Mouse (Mus musculus): Measurements from ENCODE around the gene Arhgap1. TPM values are rescaled to one million over a fixed set of nuclear protein-coding genes. Genes with fewer than 3 reads are reported as not detected.

Gene Arhgap1
- polyA plus RNA-seq, 1 experiment from 2014 or later, result 157 TPM

DNA sequence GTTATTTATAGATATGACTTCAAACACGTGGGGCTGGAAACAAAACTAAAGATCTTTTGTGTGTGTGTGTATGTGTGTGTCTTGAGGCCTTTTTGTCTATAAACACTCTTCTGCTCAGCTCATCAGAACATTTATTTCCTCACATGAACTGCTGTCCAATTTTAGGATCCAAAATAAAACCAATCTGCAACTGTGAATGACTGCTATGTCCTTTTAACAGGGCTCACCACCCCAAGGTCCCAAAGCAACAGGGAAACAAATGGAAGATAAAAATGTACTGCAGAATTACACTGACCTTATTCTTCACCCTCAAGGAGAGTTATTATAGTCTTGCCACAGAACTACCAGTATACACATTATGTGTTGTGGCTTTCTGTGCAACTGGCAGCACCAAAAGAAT lies 49.6 kb downstream of the Arhgap1 start:
- H3K9me3 ChIP-seq (ENCODE audit: control insufficient read depth, low read length), result no peaks in the 10 kb centered on the region
- no peaks in the 10 kb centered on the region for H3K4me1 ChIP-seq (ENCODE audit: control insufficient read depth, insufficient read depth, low read length)
- no peaks in the 10 kb centered on the region for H3K36me3 ChIP-seq (ENCODE audit: control insufficient read depth, insufficient read depth, low read length)
- ATAC-seq, result no peak
- H3K9ac ChIP-seq (ENCODE audit: low read depth, low read length), result no peak overlapping the region
- H3K4me2 ChIP-seq (ENCODE audit: low read depth, low read length), result no peak overlapping the region
- H3K27me3 ChIP-seq (replicated peaks; ENCODE audit: control insufficient read depth, insufficient read depth, low read length), result no peaks in the 10 kb centered on the region
- H3K27ac ChIP-seq (ENCODE audit: low read length), result no peak overlapping the region
- WGBS, result 66% methylated on average over 1 of the region's 1 CpGs
- H3K4me3 ChIP-seq (ENCODE audit: low read length), result no peak overlapping the region

DNA sequence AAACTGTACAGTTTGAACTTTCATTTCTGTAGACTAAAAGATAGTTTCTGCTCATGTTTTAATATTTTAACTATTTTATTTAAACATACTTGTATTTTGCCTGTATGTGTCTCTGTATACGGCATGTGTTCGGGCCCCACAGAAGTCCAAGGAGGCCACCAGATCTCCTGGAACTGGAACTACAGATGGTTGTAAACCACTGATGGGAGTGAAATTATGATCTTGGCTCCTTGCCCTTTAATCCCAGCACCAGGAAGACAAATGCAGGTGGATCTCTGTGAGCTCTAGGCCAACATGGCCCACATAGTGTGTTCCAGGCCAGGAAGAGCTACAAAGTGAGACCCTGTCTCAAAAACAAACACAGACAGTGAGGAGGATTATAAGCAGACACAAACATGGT lies 51.7 kb downstream of the Arhgap1 start:
- 78% methylated on average over 2 of the region's 2 CpGs for WGBS
- no peaks in the 10 kb centered on the region for H3K36me3 ChIP-seq (ENCODE audit: control insufficient read depth, insufficient read depth, low read length)
- H3K9me3 ChIP-seq (ENCODE audit: control insufficient read depth, low read length), result no peaks in the 10 kb centered on the region
- H3K4me2 ChIP-seq (ENCODE audit: low read depth, low read length), result no peak overlapping the region
- H3K4me1 ChIP-seq (ENCODE audit: control insufficient read depth, insufficient read depth, low read length), result no peaks in the 10 kb centered on the region
- H3K9ac ChIP-seq (ENCODE audit: low read depth, low read length), result no peak overlapping the region
- no peak overlapping the region for H3K27ac ChIP-seq (ENCODE audit: low read length)
- 0 out of 2 replicates have a peak, but pooled peaks have one; percentile 52 for ATAC-seq
- H3K4me3 ChIP-seq (ENCODE audit: low read length), result no peak overlapping the region
- H3K27me3 ChIP-seq (replicated peaks; ENCODE audit: control insufficient read depth, insufficient read depth, low read length), result no peaks in the 10 kb centered on the region

DNA sequence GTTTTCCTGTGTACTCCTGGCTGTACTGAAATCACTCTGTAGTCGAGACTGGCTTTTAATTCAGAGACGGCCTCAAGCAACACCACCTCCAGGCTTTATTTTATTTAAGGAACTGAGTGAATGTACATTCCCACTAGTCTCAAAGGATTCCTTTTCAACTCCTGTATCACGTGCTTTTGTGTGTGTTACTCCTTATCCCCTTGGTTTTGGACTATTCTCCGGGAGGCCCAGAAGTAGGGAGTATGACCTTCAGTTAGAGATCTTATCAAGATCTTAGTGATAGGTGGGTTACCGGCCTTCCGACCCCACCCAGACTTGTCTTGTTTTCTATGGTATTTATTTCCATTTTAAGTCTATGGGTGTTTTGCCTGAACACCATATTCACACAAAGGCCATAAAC lies 56.1 kb downstream of the Arhgap1 start:
- H3K4me3 ChIP-seq (ENCODE audit: low read length), result no peak overlapping the region
- no peaks in the 10 kb centered on the region for H3K9me3 ChIP-seq (ENCODE audit: control insufficient read depth, low read length)
- no peak overlapping the region for H3K4me2 ChIP-seq (ENCODE audit: low read depth, low read length)
- no peaks in the 10 kb centered on the region for H3K27me3 ChIP-seq (replicated peaks; ENCODE audit: control insufficient read depth, insufficient read depth, low read length)
- H3K27ac ChIP-seq (ENCODE audit: low read length), result no peak overlapping the region
- peaks cover 6% of the 10 kb centered on the region for H3K4me1 ChIP-seq (ENCODE audit: control insufficient read depth, insufficient read depth, low read length)
- 74% methylated on average over 6 of the region's 6 CpGs for WGBS
- no peak overlapping the region for H3K9ac ChIP-seq (ENCODE audit: low read depth, low read length)
- H3K36me3 ChIP-seq (ENCODE audit: control insufficient read depth, insufficient read depth, low read length), result no peaks in the 10 kb centered on the region
- no peak for ATAC-seq

DNA sequence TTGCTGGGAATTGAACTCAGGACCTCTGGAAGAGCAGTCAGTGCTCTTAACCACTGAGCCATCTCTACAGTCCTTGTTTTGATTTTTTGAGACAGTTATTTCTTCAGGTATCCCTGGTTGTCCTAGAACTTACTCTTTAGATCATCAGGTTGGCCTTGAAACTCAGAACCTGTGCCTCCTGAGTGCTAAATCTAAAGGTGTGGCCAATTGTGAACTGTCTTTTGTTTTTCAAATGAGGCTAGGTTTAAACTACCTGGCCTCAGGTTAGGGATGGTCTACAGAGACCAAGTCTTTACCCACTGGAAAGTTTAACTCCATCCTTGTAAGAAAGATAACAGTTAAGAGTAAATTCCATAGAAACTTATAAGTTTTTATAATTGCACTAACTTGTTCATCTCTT lies 56.8 kb downstream of the Arhgap1 start:
- no peak overlapping the region for H3K4me2 ChIP-seq (ENCODE audit: low read depth, low read length)
- H3K9ac ChIP-seq (ENCODE audit: low read depth, low read length), result no peak overlapping the region
- H3K4me3 ChIP-seq (ENCODE audit: low read length), result no peak overlapping the region
- H3K36me3 ChIP-seq (ENCODE audit: control insufficient read depth, insufficient read depth, low read length), result no peaks in the 10 kb centered on the region
- H3K27me3 ChIP-seq (replicated peaks; ENCODE audit: control insufficient read depth, insufficient read depth, low read length), result no peaks in the 10 kb centered on the region
- H3K27ac ChIP-seq (ENCODE audit: low read length), result no peak overlapping the region
- peaks cover 7% of the 10 kb centered on the region for H3K4me1 ChIP-seq (ENCODE audit: control insufficient read depth, insufficient read depth, low read length)
- no peak for ATAC-seq
- H3K9me3 ChIP-seq (ENCODE audit: control insufficient read depth, low read length), result no peaks in the 10 kb centered on the region

DNA sequence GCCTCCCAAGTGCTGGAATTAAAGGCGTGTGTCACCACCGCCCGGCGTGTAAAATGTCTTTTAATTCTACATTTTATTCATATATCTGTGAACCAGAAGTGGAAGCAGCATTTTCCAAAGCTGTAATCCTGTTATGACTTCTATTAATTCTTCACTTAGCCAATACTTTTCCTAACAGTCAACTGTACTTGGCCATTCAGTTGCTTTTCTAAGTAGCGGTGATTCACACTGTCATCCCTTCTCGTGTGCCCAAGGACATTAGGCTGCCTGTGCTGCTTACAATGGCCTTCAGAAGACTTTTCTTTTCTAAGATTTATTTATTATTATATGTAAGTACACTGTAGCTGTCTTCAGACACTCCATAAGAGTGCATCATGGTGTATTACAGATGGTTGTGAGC lies 58.7 kb downstream of the Arhgap1 start:
- Histone ChIP-seq H3K36me3 (ENCODE audit: control insufficient read depth, insufficient read depth, low read length) (no peaks in the 10 kb centered on the region), H3K27ac (ENCODE audit: low read length) (no peak overlapping the region), H3K4me3 (ENCODE audit: low read length) (no peak overlapping the region), H3K9me3 (ENCODE audit: control insufficient read depth, low read length) (no peaks in the 10 kb centered on the region), H3K4me1 (ENCODE audit: control insufficient read depth, insufficient read depth, low read length) (peaks cover 9% of the 10 kb centered on the region), H3K4me2 (ENCODE audit: low read depth, low read length) (no peak overlapping the region), H3K27me3 (replicated peaks; ENCODE audit: control insufficient read depth, insufficient read depth, low read length) (no peaks in the 10 kb centered on the region), H3K9ac (ENCODE audit: low read depth, low read length) (no peak overlapping the region)
- WGBS, result 97% methylated on average over 6 of the region's 6 CpGs
- ATAC-seq, result no peak

DNA sequence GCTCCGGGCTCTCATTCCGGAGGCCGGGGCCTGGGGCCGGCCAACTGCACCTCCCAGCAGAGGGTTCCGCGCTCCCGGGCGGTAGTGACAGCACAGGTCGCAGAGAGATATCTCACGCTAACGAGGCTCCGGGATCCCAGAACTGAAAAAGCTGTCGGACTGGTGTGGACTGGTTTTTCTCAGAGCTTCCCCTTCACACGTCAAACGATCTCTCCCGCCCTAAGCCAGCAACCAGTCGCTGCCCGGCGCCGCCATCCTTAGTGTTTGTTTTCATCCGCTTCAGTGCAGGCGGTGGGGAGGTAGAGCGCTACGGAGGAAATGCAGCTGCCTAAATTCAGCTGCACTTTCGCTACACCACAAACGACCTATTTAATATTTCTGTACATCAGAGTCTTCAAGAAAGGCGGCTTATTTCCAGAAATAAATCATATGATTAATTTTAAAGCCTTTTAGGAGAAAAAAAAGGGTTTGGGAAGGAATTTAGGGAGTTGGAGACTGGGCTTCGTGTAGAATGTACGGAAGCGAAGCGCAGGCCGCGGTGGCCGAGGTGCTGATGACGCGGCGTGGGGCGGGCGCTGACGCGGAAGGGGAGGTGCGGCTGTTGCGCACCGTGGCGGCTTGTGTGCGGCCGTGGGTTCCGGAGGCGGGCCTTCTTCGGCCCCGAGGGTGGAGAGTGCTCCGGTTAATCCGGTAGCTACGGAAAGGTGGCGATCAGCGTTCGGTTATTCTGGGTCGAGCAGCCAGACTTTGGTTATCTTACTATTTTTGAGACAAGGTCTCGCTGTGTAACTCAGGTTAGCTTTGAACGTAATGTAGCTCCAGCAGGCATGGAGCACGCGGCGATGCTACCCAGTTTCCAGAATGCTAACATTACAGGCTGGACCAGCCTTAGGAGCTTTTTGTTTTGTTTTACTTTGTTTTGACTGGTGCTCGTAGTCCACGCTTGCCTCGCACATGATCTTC lies 60.9 kb downstream of the Arhgap1 start, which contains the start of the genes Atg13 and Harbi1:
Atg13 (minus strand) TSS at position 305 of the 963 bp plus-strand sequence.
Harbi1 (plus strand) TSS at position 581 of the 963 bp plus-strand sequence.
- H3K27me3 ChIP-seq (replicated peaks; ENCODE audit: control insufficient read depth, insufficient read depth, low read length), result no peaks in the 10 kb centered on the region
- H3K4me3 ChIP-seq (ENCODE audit: low read length), result peak within 1 kb of the TSS; percentile 72
- peak within 1 kb of the TSS; percentile 82 for H3K4me2 ChIP-seq (ENCODE audit: low read depth, low read length)
- H3K9me3 ChIP-seq (ENCODE audit: control insufficient read depth, low read length), result no peaks in the 10 kb centered on the region
- under 1% methylated on average over 66 of the region's 66 CpGs for WGBS
- H3K27ac ChIP-seq (ENCODE audit: low read length), result peak within 1 kb of the TSS; percentile 82
- H3K4me1 ChIP-seq (ENCODE audit: control insufficient read depth, insufficient read depth, low read length), result peaks cover 9% of the 10 kb centered on the region
- peak within 1 kb of the TSS; percentile 82 for H3K9ac ChIP-seq (ENCODE audit: low read depth, low read length)
- ATAC-seq, result peak; percentile 99
- H3K36me3 ChIP-seq (ENCODE audit: control insufficient read depth, insufficient read depth, low read length), result no peaks in the 10 kb centered on the region

DNA sequence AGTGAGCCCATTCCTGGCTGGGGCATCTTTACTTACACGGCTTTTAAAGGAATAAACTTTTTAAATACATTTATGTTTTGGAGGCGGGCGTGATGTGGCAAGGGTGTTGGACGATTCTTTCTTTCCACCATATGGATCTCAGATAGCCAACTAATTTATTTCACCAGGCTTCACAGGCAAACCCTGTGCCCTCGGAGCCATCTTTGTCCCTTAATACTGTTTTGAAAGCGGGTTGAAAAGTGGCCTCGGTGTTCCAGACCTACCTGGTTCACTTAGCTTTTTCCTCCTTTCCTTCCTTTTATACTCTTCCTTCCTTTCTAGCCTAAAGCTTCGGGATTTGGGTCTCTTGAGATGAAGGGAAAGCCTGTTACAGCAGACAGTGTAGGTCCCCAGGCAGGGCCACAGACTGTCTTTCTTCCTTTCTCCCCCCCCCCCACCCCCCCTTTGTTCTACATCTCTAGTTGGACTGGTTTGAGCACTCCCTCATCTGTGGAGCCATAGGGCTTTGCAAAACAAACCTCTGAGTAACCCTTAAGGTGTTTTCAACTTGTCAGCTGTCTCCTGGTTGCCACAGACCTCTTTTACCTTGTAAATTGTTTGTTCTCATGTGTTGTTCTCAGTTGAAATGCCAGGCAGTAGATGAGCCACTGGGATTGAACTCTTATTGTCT lies 61.7 kb downstream of the Arhgap1 start:
- no peaks in the 10 kb centered on the region for H3K36me3 ChIP-seq (ENCODE audit: control insufficient read depth, insufficient read depth, low read length)
- no peaks in the 10 kb centered on the region for H3K27me3 ChIP-seq (replicated peaks; ENCODE audit: control insufficient read depth, insufficient read depth, low read length)
- H3K4me1 ChIP-seq (ENCODE audit: control insufficient read depth, insufficient read depth, low read length), result peaks cover 9% of the 10 kb centered on the region
- peak; percentile 1; the same call in 1 of the 2 replicates for ATAC-seq
- 3% methylated on average over 8 of the region's 8 CpGs for WGBS
- peak overlapping the region; percentile 82 for H3K27ac ChIP-seq (ENCODE audit: low read length)
- H3K4me2 ChIP-seq (ENCODE audit: low read depth, low read length), result peak overlapping the region; percentile 82
- peak overlapping the region; percentile 82 for H3K9ac ChIP-seq (ENCODE audit: low read depth, low read length)
- no peaks in the 10 kb centered on the region for H3K9me3 ChIP-seq (ENCODE audit: control insufficient read depth, low read length)
- H3K4me3 ChIP-seq (ENCODE audit: low read length), result peak overlapping the region; percentile 72

DNA sequence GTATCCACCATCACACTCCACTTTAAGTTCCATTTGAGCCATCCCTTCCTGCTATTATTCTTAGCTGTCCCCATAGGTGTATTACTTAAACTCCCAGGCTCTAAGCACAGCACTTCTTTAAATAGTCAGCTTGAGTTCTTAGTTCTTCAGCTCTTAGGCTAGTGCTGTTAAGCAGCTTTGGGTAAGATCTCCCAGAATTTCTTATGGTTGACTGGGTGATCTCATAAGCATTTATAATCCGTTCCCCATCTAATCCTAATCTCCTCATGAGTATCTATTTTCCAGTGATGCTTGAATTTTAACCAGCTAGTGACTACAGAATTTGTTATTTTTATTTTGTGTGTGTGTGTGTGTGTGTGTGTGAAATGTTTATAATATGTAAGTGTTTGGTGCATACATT lies 65.3 kb downstream of the Arhgap1 start:
- Histone ChIP-seq H3K27me3 (replicated peaks; ENCODE audit: control insufficient read depth, insufficient read depth, low read length) (no peaks in the 10 kb centered on the region), H3K9me3 (ENCODE audit: control insufficient read depth, low read length) (no peaks in the 10 kb centered on the region), H3K36me3 (ENCODE audit: control insufficient read depth, insufficient read depth, low read length) (no peaks in the 10 kb centered on the region), H3K27ac (ENCODE audit: low read length) (no peak overlapping the region), H3K4me1 (ENCODE audit: control insufficient read depth, insufficient read depth, low read length) (peaks cover 6% of the 10 kb centered on the region; the same call in 1 of the 2 replicates), H3K4me2 (ENCODE audit: low read depth, low read length) (no peak overlapping the region), H3K9ac (ENCODE audit: low read depth, low read length) (no peak overlapping the region), H3K4me3 (ENCODE audit: low read length) (no peak overlapping the region)
- 89% methylated on average over 1 of the region's 1 CpGs for WGBS
- ATAC-seq, result no peak

DNA sequence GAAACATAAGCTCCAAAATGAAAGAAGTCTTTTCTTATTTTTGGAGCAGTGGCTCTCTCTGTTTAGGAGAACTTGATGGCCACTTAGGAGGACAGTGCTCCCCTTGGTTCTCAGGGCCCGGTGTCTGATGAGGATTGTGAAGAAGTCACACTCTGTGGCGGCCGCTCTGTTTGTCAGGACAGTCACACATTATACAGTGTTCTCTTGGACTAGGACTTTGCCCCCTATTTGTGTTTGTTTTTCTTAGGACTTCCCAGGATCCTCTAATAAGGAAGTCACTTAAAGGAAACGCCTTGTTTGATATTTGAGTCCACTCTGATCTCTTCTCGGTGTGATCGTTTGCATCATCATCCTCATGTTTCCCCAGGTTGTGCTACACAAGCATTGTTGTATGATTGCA lies 68.6 kb downstream of the Arhgap1 start:
- H3K9ac ChIP-seq (ENCODE audit: low read depth, low read length), result peak overlapping the region; percentile 33; the same call in 1 of the 2 replicates
- H3K4me1 ChIP-seq (ENCODE audit: control insufficient read depth, insufficient read depth, low read length), result 0 out of 2 replicates have a peak, but pooled peaks cover 3% of the 10 kb centered on the region
- peak overlapping the region; percentile 32 for H3K4me2 ChIP-seq (ENCODE audit: low read depth, low read length)
- WGBS, result 66% methylated on average over 6 of the region's 6 CpGs
- peak overlapping the region; percentile 78 for H3K27ac ChIP-seq (ENCODE audit: low read length)
- ATAC-seq, result peak; percentile 95
- H3K27me3 ChIP-seq (replicated peaks; ENCODE audit: control insufficient read depth, insufficient read depth, low read length), result no peaks in the 10 kb centered on the region
- no peaks in the 10 kb centered on the region for H3K9me3 ChIP-seq (ENCODE audit: control insufficient read depth, low read length)
- peak overlapping the region; percentile 25 for H3K4me3 ChIP-seq (ENCODE audit: low read length)
- no peaks in the 10 kb centered on the region for H3K36me3 ChIP-seq (ENCODE audit: control insufficient read depth, insufficient read depth, low read length)
